Mouse (Mus musculus): ENCODE measurements around the gene Trpm7.

GRCm38 (mm10) chr2:126885871-126886270, 9.8 kb upstream of the Trpm7 start:
- TF ChIP-seq EP300 (IDR thresholded peaks at IDR 0.05; ENCODE audit: low read depth) (no peak), CTCF (IDR thresholded peaks at IDR 0.05; ENCODE audit: low read depth) (no peak)

Measured in liver, postnatal 0 days (tissue).